Mouse (Mus musculus) midbrain, embryonic 10.5 days (tissue): ENCODE measurements around the gene Peak1. TPM values are rescaled to one million over a fixed set of nuclear protein-coding genes. Genes with fewer than 3 reads are reported as not detected.
"Not testable (repeated sequence)": the region's sequence is repeated elsewhere in the genome, so short reads cannot be mapped to it uniquely, and the experiment has no call there.

Experiments used
- DNase-seq: peaks from one replicate; pipeline ENCODE4 v3.0.0-alpha.2; 2017; ENCODE audit warnings: low spot score
- H3K27ac ChIP-seq: fragments of 300-500 bp; sonication (generic); replicated peaks from 2 replicates; pipeline ENCODE4 v1.5.1; 2016; ENCODE audit warnings: mild to moderate bottlenecking
- H3K27me3 ChIP-seq: fragments of 300-500 bp; sonication (generic); 2 replicates; pipeline ENCODE4 v1.6.1; 2016; ENCODE audit warnings: low read depth, mild to moderate bottlenecking; ENCODE audit not compliant: poor library complexity, severe bottlenecking
- H3K36me3 ChIP-seq: fragments of 300-500 bp; sonication (generic); 2 replicates; pipeline ENCODE4 v1.6.1; 2016; ENCODE audit warnings: mild to moderate bottlenecking, moderate library complexity
- H3K4me1 ChIP-seq: fragments of 300-500 bp; sonication (generic); 2 replicates; pipeline ENCODE4 v1.6.1; 2016
- H3K4me3 ChIP-seq: fragments of 300-500 bp; sonication (generic); 2 replicates; pipeline ENCODE4 v1.5.1; 2016; ENCODE audit warnings: mild to moderate bottlenecking, moderate library complexity
- H3K9me3 ChIP-seq: fragments of 300-500 bp; sonication (generic); replicated peaks from 2 replicates; pipeline ENCODE4 v1.6.1; 2016; ENCODE audit warnings: mild to moderate bottlenecking
- WGBS: fragments of 180-500 bp; shearing (Covaris S2); methylation state at CpG from one replicate; pipeline ENCODE4 v1.1.7; 2016; 5-methylcytosine and 5-hydroxymethylcytosine counted together
- polyA plus RNA-seq: library from polyadenylated mRNA; unstranded; fragments of >200 nt; fragmentation: Nextera tagmentation; extraction: Ambion mirVana; gene quantifications from 2 replicates; pipeline ENCODE4 v1.2.1, GENCODE M21; 2016

Gene Peak1
- polyA plus RNA-seq, 1 experiment from 2014 or later = 4.3 TPM

- Histone ChIP-seq H3K4me3 (peak overlapping the region; percentile 35), H3K27me3 (peaks cover 27% of the 10 kb centered on the region)
- WGBS = 18% methylated on average over 45 of the region's 45 CpGs
- H3K27ac ChIP-seq, DNase-seq, H3K9me3 ChIP-seq, H3K4me1 ChIP-seq, H3K36me3 ChIP-seq: not testable (repeated sequence)
These were observed 194.3 kb downstream of the Peak1 start for GRCm38 (mm10) chr9:56223429-56224051.

- H3K27ac ChIP-seq = no peak overlapping the region
- DNase-seq = no peak
- peaks cover 8% of the 10 kb centered on the region for H3K4me1 ChIP-seq
- no peak overlapping the region for H3K4me3 ChIP-seq
- WGBS = 80% methylated on average over 2 of the region's 2 CpGs
- no peaks in the 10 kb centered on the region for H3K9me3 ChIP-seq
- peaks cover 36% of the 10 kb centered on the region for H3K27me3 ChIP-seq
- no peaks in the 10 kb centered on the region for H3K36me3 ChIP-seq
These were observed 199.0 kb downstream of the Peak1 start for GRCm38 (mm10) chr9:56218860-56219259.

GRCm38 (mm10) chr9:56218043-56218442 is 199.8 kb downstream of the Peak1 start:
- H3K4me3 ChIP-seq = no peak overlapping the region
- H3K9me3 ChIP-seq = no peaks in the 10 kb centered on the region
- H3K27ac ChIP-seq = no peak overlapping the region
- no peak for DNase-seq
- peaks cover 16% of the 10 kb centered on the region for H3K4me1 ChIP-seq
- peaks cover 32% of the 10 kb centered on the region for H3K27me3 ChIP-seq
- 94% methylated on average over 2 of the region's 2 CpGs for WGBS
- no peaks in the 10 kb centered on the region for H3K36me3 ChIP-seq

- peaks cover 26% of the 10 kb centered on the region; the same call in 1 of the 2 replicates for H3K27me3 ChIP-seq
- no peak for DNase-seq
- no peaks in the 10 kb centered on the region for H3K9me3 ChIP-seq
- no peak overlapping the region for H3K27ac ChIP-seq
- H3K4me1 ChIP-seq = peaks cover 19% of the 10 kb centered on the region
- H3K36me3 ChIP-seq = no peaks in the 10 kb centered on the region
- H3K4me3 ChIP-seq = no peak overlapping the region
- WGBS = 94% methylated on average over 1 of the region's 1 CpGs
These were observed 200.5 kb downstream of the Peak1 start for GRCm38 (mm10) chr9:56217386-56217785.

- Histone ChIP-seq H3K27ac (peak overlapping the region; percentile 72), H3K4me1 (peaks cover 29% of the 10 kb centered on the region), H3K36me3 (no peaks in the 10 kb centered on the region), H3K27me3 (peaks cover 20% of the 10 kb centered on the region; the same call in 1 of the 2 replicates), H3K4me3 (peak overlapping the region; percentile 39), H3K9me3 (no peaks in the 10 kb centered on the region)
- WGBS = 12% methylated on average over 11 of the region's 11 CpGs
- peak; percentile 56 for DNase-seq
These were observed 204.2 kb downstream of the Peak1 start for GRCm38 (mm10) chr9:56213451-56214291.

- 87% methylated on average over 8 of the region's 8 CpGs for WGBS
- H3K27me3 ChIP-seq = no peaks in the 10 kb centered on the region
These were observed 209.1 kb downstream of the Peak1 start for GRCm38 (mm10) chr9:56208817-56209216.

GRCm38 (mm10) chr9:56207516-56207915 is 210.4 kb downstream of the Peak1 start:
- Histone ChIP-seq H3K27me3 (no peaks in the 10 kb centered on the region), H3K27ac (no peak overlapping the region), H3K9me3 (no peaks in the 10 kb centered on the region), H3K4me1 (peaks cover 11% of the 10 kb centered on the region; the same call in 1 of the 2 replicates), H3K36me3 (peaks cover 16% of the 10 kb centered on the region), H3K4me3 (no peak overlapping the region)
- WGBS = 88% methylated on average over 5 of the region's 5 CpGs
- DNase-seq = no peak

More at GRCm38 (mm10) chr9:56208817-56209216, 209.1 kb downstream of the Peak1 start:
- no peak for DNase-seq
- Histone ChIP-seq H3K27ac (no peak overlapping the region), H3K36me3 (peaks cover 16% of the 10 kb centered on the region), H3K4me3 (no peak overlapping the region), H3K4me1 (peaks cover 21% of the 10 kb centered on the region), H3K9me3 (no peaks in the 10 kb centered on the region)

GRCm38 (mm10) chr9:56207083-56207482 is 210.8 kb downstream of the Peak1 start:
- Histone ChIP-seq H3K9me3 (no peaks in the 10 kb centered on the region), H3K4me1 (peaks cover 9% of the 10 kb centered on the region; the same call in 1 of the 2 replicates), H3K27me3 (no peaks in the 10 kb centered on the region), H3K36me3 (peaks cover 16% of the 10 kb centered on the region), H3K4me3 (no peak overlapping the region), H3K27ac (no peak overlapping the region)
- no peak for DNase-seq
- 89% methylated on average over 10 of the region's 10 CpGs for WGBS

- no peak overlapping the region for H3K27ac ChIP-seq
- no peak for DNase-seq
- WGBS = 91% methylated on average over 11 of the region's 11 CpGs
These were observed 212.5 kb downstream of the Peak1 start for GRCm38 (mm10) chr9:56205336-56205735.

GRCm38 (mm10) chr9:56204316-56204715 is 213.6 kb downstream of the Peak1 start:
- Histone ChIP-seq H3K4me3 (no peak overlapping the region), H3K27ac (no peak overlapping the region), H3K27me3 (0 out of 2 replicates have a peak, but pooled peaks cover 5% of the 10 kb centered on the region), H3K36me3 (peaks cover 16% of the 10 kb centered on the region), H3K9me3 (no peaks in the 10 kb centered on the region), H3K4me1 (peaks cover 10% of the 10 kb centered on the region)
- 94% methylated on average over 4 of the region's 4 CpGs for WGBS
- DNase-seq = no peak

More at GRCm38 (mm10) chr9:56205336-56205735, 212.5 kb downstream of the Peak1 start:
- H3K36me3 ChIP-seq = peaks cover 16% of the 10 kb centered on the region
- no peaks in the 10 kb centered on the region for H3K9me3 ChIP-seq
- no peaks in the 10 kb centered on the region for H3K27me3 ChIP-seq
- H3K4me3 ChIP-seq = no peak overlapping the region
- peaks cover 17% of the 10 kb centered on the region for H3K4me1 ChIP-seq

- H3K9me3 ChIP-seq = no peaks in the 10 kb centered on the region
- DNase-seq = peak; percentile 85
- 41% methylated on average over 14 of the region's 14 CpGs for WGBS
- H3K36me3 ChIP-seq = 0 out of 2 replicates have a peak, but pooled peaks cover 4% of the 10 kb centered on the region
- H3K4me1 ChIP-seq = peaks cover 10% of the 10 kb centered on the region
- no peak overlapping the region for H3K4me3 ChIP-seq
- H3K27ac ChIP-seq = no peak overlapping the region
- 0 out of 2 replicates have a peak, but pooled peaks cover 5% of the 10 kb centered on the region for H3K27me3 ChIP-seq
These were observed 217.1 kb downstream of the Peak1 start for GRCm38 (mm10) chr9:56200645-56201314.

GRCm38 (mm10) chr9:56200200-56200599 is 217.7 kb downstream of the Peak1 start:
- Histone ChIP-seq H3K27me3 (0 out of 2 replicates have a peak, but pooled peaks cover 5% of the 10 kb centered on the region), H3K36me3 (no peaks in the 10 kb centered on the region), H3K27ac (no peak overlapping the region), H3K4me3 (no peak overlapping the region), H3K4me1 (peaks cover 12% of the 10 kb centered on the region), H3K9me3 (no peaks in the 10 kb centered on the region)
- no peak for DNase-seq
- WGBS = 68% methylated on average over 2 of the region's 2 CpGs
